8 mouse cellular contexts compared by ENCODE assay signal in the genomic region with DNA sequence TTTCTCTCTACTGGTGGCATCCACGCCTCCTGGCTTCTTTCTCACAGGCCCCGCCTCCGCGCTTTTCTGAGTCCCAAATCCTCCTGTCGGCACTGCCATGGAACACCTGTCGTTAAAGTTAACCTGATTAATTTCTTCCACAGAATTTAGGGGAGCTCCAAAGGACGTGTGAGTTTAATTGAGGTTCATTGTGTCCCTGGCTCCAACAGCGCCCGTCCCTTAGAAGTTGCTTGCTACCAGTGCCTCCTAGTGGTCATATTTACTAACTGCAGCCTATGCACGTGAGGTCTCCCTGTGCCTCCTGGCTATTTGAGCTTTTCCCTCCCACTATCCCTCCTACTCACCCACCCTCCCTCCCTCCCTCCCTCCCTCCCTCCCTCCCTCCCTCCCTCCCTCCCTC. TPM values are rescaled to one million over a fixed set of nuclear protein-coding genes. Genes with fewer than 3 reads are reported as not detected.
A peak's percentile ranks its signal among the peaks of the same experiment; 100 is the strongest.
DNase-seq lines count a peak whose midpoint lies in the region; ATAC-seq and TF ChIP-seq lines count a peak whose summit lies in the region.

No protein-coding gene starts in this region.

- peak; percentile 94 for DNase-seq in midbrain, embryonic 11.5 days (ENCODE audit: low spot score, missing footprints)
- peak; percentile 75 for DNase-seq in adrenal gland, postnatal 10 days
- DNase-seq in forebrain, embryonic 11.5 days (ENCODE audit: low spot score) = peak; percentile 79
- peak; percentile 86 for DNase-seq in hindbrain, postnatal 0 days (ENCODE audit: low spot score)
- DNase-seq in retina, embryonic 14.5 days (ENCODE audit: low spot score) = peak; percentile 92
- DNase-seq in yolk sac, embryonic 10.5 days (ENCODE audit: low spot score) = no peak

- WGBS in midbrain, embryonic 11.5 days = 13% methylated on average over 10 of the region's 10 CpGs
- WGBS in midbrain, embryonic 15.5 days = 13% methylated on average over 10 of the region's 10 CpGs
- WGBS in forebrain, embryonic 11.5 days = 11% methylated on average over 10 of the region's 10 CpGs
- WGBS in hindbrain, postnatal 0 days = 13% methylated on average over 10 of the region's 10 CpGs
- 14% methylated on average over 10 of the region's 10 CpGs for WGBS in liver, embryonic 12.5 days (ENCODE audit: insufficient replicate concordance)

- peaks cover 15% of the 10 kb centered on the region for H3K4me1 ChIP-seq in midbrain, embryonic 11.5 days (ENCODE audit: control insufficient read depth, insufficient read depth, low read length)
- peaks cover 11% of the 10 kb centered on the region for H3K4me1 ChIP-seq in midbrain, embryonic 15.5 days
- peaks cover 7% of the 10 kb centered on the region for H3K4me1 ChIP-seq in forebrain, embryonic 11.5 days (replicated peaks; ENCODE audit: control insufficient read depth, insufficient read depth, low read length)
- no peaks in the 10 kb centered on the region for H3K4me1 ChIP-seq in hindbrain, postnatal 0 days (ENCODE audit: insufficient read depth, low read length)
- peaks cover 19% of the 10 kb centered on the region for H3K4me1 ChIP-seq in liver, embryonic 12.5 days

- no peak overlapping the region for H3K9ac ChIP-seq in midbrain, embryonic 11.5 days (ENCODE audit: low read length)
- no peak overlapping the region for H3K9ac ChIP-seq in midbrain, embryonic 15.5 days
- no peak overlapping the region for H3K9ac ChIP-seq in forebrain, embryonic 11.5 days (ENCODE audit: low read length)
- H3K9ac ChIP-seq in hindbrain, postnatal 0 days (replicated peaks; ENCODE audit: low read length) = no peak overlapping the region
- no peak overlapping the region for H3K9ac ChIP-seq in liver, embryonic 12.5 days

- TF ChIP-seq CTCF in hindbrain, postnatal 0 days (IDR thresholded peaks at IDR 0.05; ENCODE audit: low read depth) = peak; percentile 88

- no peak overlapping the region for H3K4me3 ChIP-seq in midbrain, embryonic 11.5 days (ENCODE audit: low read depth, low read length)
- H3K4me3 ChIP-seq in midbrain, embryonic 15.5 days = no peak overlapping the region
- H3K4me3 ChIP-seq in forebrain, embryonic 11.5 days (ENCODE audit: low read depth, low read length) = no peak overlapping the region
- H3K4me3 ChIP-seq in hindbrain, postnatal 0 days (ENCODE audit: low read length) = no peak overlapping the region
- H3K4me3 ChIP-seq in liver, embryonic 12.5 days = no peak overlapping the region

- no peaks in the 10 kb centered on the region for H3K27me3 ChIP-seq in midbrain, embryonic 11.5 days (ENCODE audit: control insufficient read depth, insufficient read depth, low read length)
- H3K27me3 ChIP-seq in midbrain, embryonic 15.5 days (replicated peaks) = no peaks in the 10 kb centered on the region
- H3K27me3 ChIP-seq in forebrain, embryonic 11.5 days (ENCODE audit: control insufficient read depth, insufficient read depth, low read length) = no peaks in the 10 kb centered on the region
- no peaks in the 10 kb centered on the region for H3K27me3 ChIP-seq in hindbrain, postnatal 0 days (ENCODE audit: insufficient read depth, low read length)
- peaks cover 40% of the 10 kb centered on the region for H3K27me3 ChIP-seq in liver, embryonic 12.5 days (replicated peaks)

- no peaks in the 10 kb centered on the region for H3K36me3 ChIP-seq in midbrain, embryonic 11.5 days (ENCODE audit: control insufficient read depth, insufficient read depth, low read length)
- H3K36me3 ChIP-seq in midbrain, embryonic 15.5 days (replicated peaks) = no peaks in the 10 kb centered on the region
- no peaks in the 10 kb centered on the region for H3K36me3 ChIP-seq in forebrain, embryonic 11.5 days (ENCODE audit: control insufficient read depth, insufficient read depth, low read length)
- H3K36me3 ChIP-seq in hindbrain, postnatal 0 days (ENCODE audit: insufficient read depth, low read length) = no peaks in the 10 kb centered on the region
- H3K36me3 ChIP-seq in liver, embryonic 12.5 days = no peaks in the 10 kb centered on the region

- H3K4me2 ChIP-seq in midbrain, embryonic 11.5 days = no peak overlapping the region
- H3K4me2 ChIP-seq in midbrain, embryonic 15.5 days = no peak overlapping the region
- H3K4me2 ChIP-seq in forebrain, embryonic 11.5 days (ENCODE audit: low read depth, low read length, severe bottlenecking) = no peak overlapping the region
- no peak overlapping the region for H3K4me2 ChIP-seq in hindbrain, postnatal 0 days (ENCODE audit: low read depth, low read length)
- H3K4me2 ChIP-seq in liver, embryonic 12.5 days = 0 out of 2 replicates have a peak overlapping the region, but pooled peaks have one; percentile 8

- no peaks in the 10 kb centered on the region for H3K9me3 ChIP-seq in midbrain, embryonic 11.5 days (ENCODE audit: control insufficient read depth, low read length)
- H3K9me3 ChIP-seq in midbrain, embryonic 15.5 days = no peaks in the 10 kb centered on the region
- no peaks in the 10 kb centered on the region for H3K9me3 ChIP-seq in forebrain, embryonic 11.5 days (ENCODE audit: control insufficient read depth, low read length)
- no peaks in the 10 kb centered on the region for H3K9me3 ChIP-seq in hindbrain, postnatal 0 days (ENCODE audit: low read length)
- H3K9me3 ChIP-seq in liver, embryonic 12.5 days (replicated peaks) = no peaks in the 10 kb centered on the region

- H3K27ac ChIP-seq in midbrain, embryonic 11.5 days (ENCODE audit: low read depth, low read length) = no peak overlapping the region
- no peak overlapping the region for H3K27ac ChIP-seq in midbrain, embryonic 15.5 days
- no peak overlapping the region for H3K27ac ChIP-seq in forebrain, embryonic 11.5 days (ENCODE audit: low read depth, low read length)
- H3K27ac ChIP-seq in hindbrain, postnatal 0 days = no peak overlapping the region
- H3K27ac ChIP-seq in liver, embryonic 12.5 days = no peak overlapping the region

- ATAC-seq in midbrain, embryonic 11.5 days (ENCODE audit: low FRiP score) = no peak
- no peak for ATAC-seq in midbrain, embryonic 15.5 days (replicated peaks)
- 0 out of 2 replicates have a peak, but pooled peaks have one; percentile 10 for ATAC-seq in forebrain, embryonic 11.5 days (replicated peaks; ENCODE audit: low FRiP score)
- ATAC-seq in hindbrain, postnatal 0 days = peak; percentile 2; the same call in 1 of the 2 replicates
- no peak for ATAC-seq in liver, embryonic 12.5 days

RNA-seq across cellular contexts. Expression of gene Dpf1, which starts 6.8 kb away (rescaled TPM):
- polyA plus RNA-seq in midbrain, embryonic 11.5 days (2014; fragmentation: Nextera tagmentation; extraction: Ambion mirVana) = 59.9 and 62.9 TPM in 2 replicates
- 256 and 261 TPM in 2 replicates for polyA plus RNA-seq in midbrain, embryonic 15.5 days (2015; fragmentation: Nextera tagmentation; extraction: Ambion mirVana)
- 1 to 10 TPM; 1.4 to 2.6 TPM for total RNA-seq in adrenal gland, postnatal 10 days (2021)
- 76.0 and 88.3 TPM in 2 replicates for polyA plus RNA-seq in forebrain, embryonic 11.5 days (2014; fragmentation: Nextera tagmentation; extraction: Ambion mirVana)
- 131 and 158 TPM in 2 replicates for total RNA-seq in hindbrain, postnatal 0 days (2014; rRNA removed)
- 105 and 111 TPM in 2 replicates for polyA plus RNA-seq in hindbrain, postnatal 0 days (2015; fragmentation: Nextera tagmentation; extraction: Ambion mirVana)
- polyA plus RNA-seq in liver, embryonic 12.5 days (2016; fragmentation: Nextera tagmentation; extraction: Ambion mirVana) = 2.6 and 3.6 TPM in 2 replicates

RNA-seq across cellular contexts. Expression of gene Ppp1r14a, which starts 7.9 kb away (rescaled TPM):
- polyA plus RNA-seq in midbrain, embryonic 11.5 days (2014; fragmentation: Nextera tagmentation; extraction: Ambion mirVana) = 21.6 and 21.8 TPM in 2 replicates
- polyA plus RNA-seq in midbrain, embryonic 15.5 days (2015; fragmentation: Nextera tagmentation; extraction: Ambion mirVana) = 3.3 and 4.3 TPM in 2 replicates
- total RNA-seq in adrenal gland, postnatal 10 days (2021) = 10 to 100 TPM; 13.8 to 14.3 TPM
- 12.5 and 13.3 TPM in 2 replicates for polyA plus RNA-seq in forebrain, embryonic 11.5 days (2014; fragmentation: Nextera tagmentation; extraction: Ambion mirVana)
- 3.4 and 8.4 TPM in 2 replicates for total RNA-seq in hindbrain, postnatal 0 days (2014; rRNA removed)
- polyA plus RNA-seq in hindbrain, postnatal 0 days (2015; fragmentation: Nextera tagmentation; extraction: Ambion mirVana) = 3.2 and 3.4 TPM in 2 replicates
- 4.6 and 5.1 TPM in 2 replicates for polyA plus RNA-seq in liver, embryonic 12.5 days (2016; fragmentation: Nextera tagmentation; extraction: Ambion mirVana)

RNA-seq across cellular contexts. Expression of gene Spint2, which starts 15.3 kb away (rescaled TPM):
- polyA plus RNA-seq in midbrain, embryonic 11.5 days (2014; fragmentation: Nextera tagmentation; extraction: Ambion mirVana) = 16.5 and 18.3 TPM in 2 replicates
- polyA plus RNA-seq in midbrain, embryonic 15.5 days (2015; fragmentation: Nextera tagmentation; extraction: Ambion mirVana) = 72.4 and 77.3 TPM in 2 replicates
- 10 to 100 TPM; 33.2 to 36.6 TPM for total RNA-seq in adrenal gland, postnatal 10 days (2021)
- polyA plus RNA-seq in forebrain, embryonic 11.5 days (2014; fragmentation: Nextera tagmentation; extraction: Ambion mirVana) = 36.1 and 43.5 TPM in 2 replicates
- total RNA-seq in hindbrain, postnatal 0 days (2014; rRNA removed) = 33.4 and 38.6 TPM in 2 replicates
- 123 and 133 TPM in 2 replicates for polyA plus RNA-seq in hindbrain, postnatal 0 days (2015; fragmentation: Nextera tagmentation; extraction: Ambion mirVana)
- 25.9 and 28.4 TPM in 2 replicates for polyA plus RNA-seq in liver, embryonic 12.5 days (2016; fragmentation: Nextera tagmentation; extraction: Ambion mirVana)

RNA-seq across cellular contexts. Expression of gene 2200002D01Rik, which starts 48.7 kb away (rescaled TPM):
- 2.4 and 2.7 TPM in 2 replicates for polyA plus RNA-seq in midbrain, embryonic 11.5 days (2014; fragmentation: Nextera tagmentation; extraction: Ambion mirVana)
- polyA plus RNA-seq in midbrain, embryonic 15.5 days (2015; fragmentation: Nextera tagmentation; extraction: Ambion mirVana) = 1.1 and 1.5 TPM in 2 replicates
- 1 to 10 TPM; 2.0 to 2.4 TPM for total RNA-seq in adrenal gland, postnatal 10 days (2021)
- polyA plus RNA-seq in forebrain, embryonic 11.5 days (2014; fragmentation: Nextera tagmentation; extraction: Ambion mirVana) = 1.8 and 5.7 TPM in 2 replicates
- total RNA-seq in hindbrain, postnatal 0 days (2014; rRNA removed) = not detected in 2 replicates
- polyA plus RNA-seq in hindbrain, postnatal 0 days (2015; fragmentation: Nextera tagmentation; extraction: Ambion mirVana) = 0.91 and 1.4 TPM in 2 replicates
- 3.0 and 3.9 TPM in 2 replicates for polyA plus RNA-seq in liver, embryonic 12.5 days (2016; fragmentation: Nextera tagmentation; extraction: Ambion mirVana)

RNA-seq across cellular contexts. Expression of gene Yif1b, which starts 58.9 kb away (rescaled TPM):
- 77.1 and 81.5 TPM in 2 replicates for polyA plus RNA-seq in midbrain, embryonic 11.5 days (2014; fragmentation: Nextera tagmentation; extraction: Ambion mirVana)
- 91.2 and 95.1 TPM in 2 replicates for polyA plus RNA-seq in midbrain, embryonic 15.5 days (2015; fragmentation: Nextera tagmentation; extraction: Ambion mirVana)
- 10 to 100 TPM; 77.2 to 81.7 TPM for total RNA-seq in adrenal gland, postnatal 10 days (2021)
- 78.9 and 86.2 TPM in 2 replicates for polyA plus RNA-seq in forebrain, embryonic 11.5 days (2014; fragmentation: Nextera tagmentation; extraction: Ambion mirVana)
- 125 and 131 TPM in 2 replicates for total RNA-seq in hindbrain, postnatal 0 days (2014; rRNA removed)
- 122 and 130 TPM in 2 replicates for polyA plus RNA-seq in hindbrain, postnatal 0 days (2015; fragmentation: Nextera tagmentation; extraction: Ambion mirVana)
- 59.2 and 64.3 TPM in 2 replicates for polyA plus RNA-seq in liver, embryonic 12.5 days (2016; fragmentation: Nextera tagmentation; extraction: Ambion mirVana)

Comparison
In these comparisons a context has a peak if more than half of its experiments do, and no peak if none do; other contexts are left out.
1. ATAC-seq: peak in forebrain, embryonic 11.5 days (single experiment) and hindbrain, postnatal 0 days (single experiment); none in midbrain, embryonic 11.5 days (single experiment), midbrain, embryonic 15.5 days (single experiment) and liver, embryonic 12.5 days (single experiment).
2. RNA of gene Dpf1, which starts 6.8 kb away (polyA plus RNA-seq): 256 to 261 TPM in midbrain, embryonic 15.5 days, 105 to 111 TPM in hindbrain, postnatal 0 days, 76.0 to 88.3 TPM in forebrain, embryonic 11.5 days and 59.9 to 62.9 TPM in midbrain, embryonic 11.5 days; 2.6 to 3.6 TPM in liver, embryonic 12.5 days; every median in the first group is over 10 times any median in the second.